24 mouse cellular contexts compared by ENCODE assay signal in the genomic region with DNA sequence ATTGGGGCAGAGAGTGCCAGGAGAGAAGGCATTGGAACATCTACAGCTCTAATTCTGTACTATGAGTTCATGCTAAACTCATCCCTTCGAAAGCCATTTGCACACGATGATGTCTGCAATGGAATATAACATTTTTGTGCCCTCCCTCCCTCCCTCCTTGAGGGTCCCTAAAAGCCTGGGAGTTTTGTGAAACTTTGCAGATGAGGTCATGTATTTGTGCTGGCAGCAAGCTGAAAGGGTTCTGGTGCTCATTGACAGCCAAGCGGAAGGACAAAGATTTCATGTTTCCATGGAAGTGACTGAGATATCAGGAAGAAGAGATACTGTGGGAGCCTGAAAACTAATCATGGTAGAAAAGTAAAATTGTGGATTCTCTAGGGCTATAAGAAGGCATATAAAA. TPM values are rescaled to one million over a fixed set of nuclear protein-coding genes. Genes with fewer than 3 reads are reported as not detected.
DNase-seq lines count a peak whose midpoint lies in the region; ATAC-seq and TF ChIP-seq lines count a peak whose summit lies in the region.
"Had no signal": no experiment of that assay in that cellular context is flagged by ENCODE, and none has a peak within 500 bp of the region (broad histone marks: within the 10 kb centered on the region; RNA-seq: fewer than 3 reads in every experiment).

No protein-coding gene starts in this region.

- no peaks in the 10 kb centered on the region for H3K36me3 ChIP-seq in heart, embryonic 15.5 days
- H3K36me3 ChIP-seq in limb, embryonic 15.5 days = no peaks in the 10 kb centered on the region
- H3K36me3 ChIP-seq: forebrain, embryonic 10.5 days; forebrain, embryonic 15.5 days; hindbrain, embryonic 13.5 days; midbrain, embryonic 12.5 days; neural tube, embryonic 13.5 days had no signal

- no peak overlapping the region for H3K4me3 ChIP-seq in lung, adult 2 months (replicated peaks; ENCODE audit: extremely low read depth, low read depth, low read length)
- H3K4me3 ChIP-seq in heart, embryonic 15.5 days = no peak overlapping the region
- no peak overlapping the region for H3K4me3 ChIP-seq in limb, embryonic 15.5 days
- H3K4me3 ChIP-seq: forebrain, embryonic 10.5 days; forebrain, embryonic 15.5 days; hindbrain, embryonic 13.5 days; megakaryocyte, embryonic 14.5 days; midbrain, embryonic 12.5 days; myocyte; neural tube, embryonic 13.5 days had no signal

- no peak for ATAC-seq in heart, embryonic 15.5 days (replicated peaks; ENCODE audit: insufficient number of reproducible peaks, insufficient read depth, low FRiP score, low read depth)
- no peak for ATAC-seq in limb, embryonic 15.5 days (ENCODE audit: insufficient number of reproducible peaks, low FRiP score, low TSS enrichment, low read depth)
- ATAC-seq in cerebellum, adult (ENCODE audit: insufficient number of reproducible peaks, low FRiP score, low TSS enrichment) = no peak
- ATAC-seq: forebrain, embryonic 15.5 days had no signal

- no peak for TF ChIP-seq CTCF in lung, adult 2 months (IDR thresholded peaks at IDR 0.05; ENCODE audit: insufficient read depth, low read length)

- H3K27me3 ChIP-seq in heart, embryonic 15.5 days = no peaks in the 10 kb centered on the region
- no peaks in the 10 kb centered on the region for H3K27me3 ChIP-seq in limb, embryonic 15.5 days
- H3K27me3 ChIP-seq: forebrain, embryonic 15.5 days; hindbrain, embryonic 13.5 days; megakaryocyte, embryonic 14.5 days; midbrain, embryonic 12.5 days; neural tube, embryonic 13.5 days had no signal

- peak overlapping the region; percentile 42 for H3K27ac ChIP-seq in heart, embryonic 15.5 days
- peak overlapping the region; percentile 43 for H3K27ac ChIP-seq in limb, embryonic 15.5 days
- H3K27ac ChIP-seq: forebrain, embryonic 10.5 days; forebrain, embryonic 15.5 days; hindbrain, embryonic 13.5 days; midbrain, embryonic 12.5 days; neural tube, embryonic 13.5 days had no signal

- peak; percentile 14 to 30 for DNase-seq in heart, adult 18-20 months
- DNase-seq in heart, postnatal 36 days = no peak
- peak; percentile 4 for DNase-seq in lung, postnatal 10 days
- DNase-seq in lung, adult 2 months = no peak
- no peak for DNase-seq in natural killer cell, adult 2 months (ENCODE audit: low spot score in 2 of 2)
- DNase-seq: adrenal gland, postnatal 25 days; cerebellum, adult 2 months; cerebellum, postnatal 25 days; gastrocnemius, postnatal 25 days; kidney, adult 11 months; kidney, postnatal 14 days; lung, postnatal 4 days; thymus, postnatal 4 days had no signal

- H3K4me2 ChIP-seq in heart, embryonic 15.5 days = no peak overlapping the region
- no peak overlapping the region for H3K4me2 ChIP-seq in limb, embryonic 15.5 days
- H3K4me2 ChIP-seq: forebrain, embryonic 15.5 days; hindbrain, embryonic 13.5 days; midbrain, embryonic 12.5 days; neural tube, embryonic 13.5 days had no signal

- no peaks in the 10 kb centered on the region for H3K4me1 ChIP-seq in lung, adult 2 months (ENCODE audit: control insufficient read depth, insufficient read depth, low read length)
- 0 out of 2 replicates have a peak, but pooled peaks cover 2% of the 10 kb centered on the region for H3K4me1 ChIP-seq in heart, embryonic 15.5 days (replicated peaks)
- H3K4me1 ChIP-seq in limb, embryonic 15.5 days = peaks cover 16% of the 10 kb centered on the region
- H3K4me1 ChIP-seq: forebrain, embryonic 10.5 days; forebrain, embryonic 15.5 days; hindbrain, embryonic 13.5 days; megakaryocyte, embryonic 14.5 days; midbrain, embryonic 12.5 days; neural tube, embryonic 13.5 days had no signal

- no peak overlapping the region for H3K9ac ChIP-seq in heart, embryonic 15.5 days
- no peak overlapping the region for H3K9ac ChIP-seq in limb, embryonic 15.5 days
- H3K9ac ChIP-seq: forebrain, embryonic 15.5 days; hindbrain, embryonic 13.5 days; midbrain, embryonic 12.5 days; neural tube, embryonic 13.5 days had no signal

- H3K9me3 ChIP-seq in heart, embryonic 15.5 days (replicated peaks) = no peaks in the 10 kb centered on the region
- H3K9me3 ChIP-seq in limb, embryonic 15.5 days = no peaks in the 10 kb centered on the region
- H3K9me3 ChIP-seq: forebrain, embryonic 10.5 days; forebrain, embryonic 15.5 days; hindbrain, embryonic 13.5 days; megakaryocyte, embryonic 14.5 days; midbrain, embryonic 12.5 days; neural tube, embryonic 13.5 days had no signal

- WGBS in lung, adult 2 months = 84% methylated on average over 3 of the region's 3 CpGs
- 53% methylated on average over 3 of the region's 3 CpGs for WGBS in heart, embryonic 15.5 days
- 61% methylated on average over 3 of the region's 3 CpGs for WGBS in limb, embryonic 15.5 days

- intact Hi-C loops in heart, postnatal 36 days (cut with DNase I) = no loop called here

- no peak for TF ChIP-seq POLR2A in lung, adult 2 months (IDR thresholded peaks at IDR 0.05; ENCODE audit: borderline replicate concordance, extremely low read depth, low read depth, low read length)

RNA-seq across cellular contexts. Expression of a gene that starts 50.1 kb away (rescaled TPM):
- total RNA-seq in heart, adult 18-20 months (2021) = 10 to 100 TPM; 12.8 to 13.5 TPM
- 10 to 100 TPM; 24.0 to 27.5 TPM for total RNA-seq in heart, postnatal 36 days (2021)
- polyA plus RNA-seq in lung, adult 2 months (2012; rRNA removed) = 45.0 and 89.0 TPM in 2 replicates
- polyA plus RNA-seq in heart, embryonic 15.5 days (2015; fragmentation: Nextera tagmentation; extraction: Ambion mirVana) = 387 and 429 TPM in 2 replicates
- polyA plus RNA-seq in limb, embryonic 15.5 days (2015; fragmentation: Nextera tagmentation; extraction: Ambion mirVana) = 726 and 840 TPM in 2 replicates
- total RNA-seq: MEL had no signal

Comparison
In these comparisons a context has a peak if more than half of its experiments do, and no peak if none do; other contexts are left out.
1. DNase-seq: peak in heart, adult 18-20 months (2 of 2) and lung, postnatal 10 days (single experiment); none in heart, postnatal 36 days (0 of 2), lung, adult 2 months (single experiment) and natural killer cell, adult 2 months (0 of 2).